Mouse (Mus musculus) heart, adult 9 months (tissue): ENCODE measurements around the gene Cenpl.
"Not testable (repeated sequence)": the region's sequence is repeated elsewhere in the genome, so short reads cannot be mapped to it uniquely, and the experiment has no call there.

Source experiments
- DNase-seq, 2 experiments: peaks; one replicate each; pipeline ENCODE4 v3.0.0; 2022; ENCODE audit warnings: low spot score in 2 of 2

Gene Cenpl

GRCm38 (mm10) chr1:161070352-161071271 lies at the start of gene Cenpl, which contains the start of gene Dars2:
TSS of gene Cenpl (plus strand) at chr1:161070713.
TSS of gene Dars2 (minus strand) at chr1:161070658.
- DNase-seq, result peak; percentile 98

- DNase-seq, result no peak
These were observed 44.9 kb upstream of the Cenpl start for GRCm38 (mm10) chr1:161025410-161026210.

- no peak for DNase-seq
These were observed 43.3 kb upstream of the Cenpl start for GRCm38 (mm10) chr1:161027196-161027595.

GRCm38 (mm10) chr1:161028427-161028826 lies 42.1 kb upstream of the Cenpl start:
- DNase-seq, result not testable (repeated sequence)

DNA sequence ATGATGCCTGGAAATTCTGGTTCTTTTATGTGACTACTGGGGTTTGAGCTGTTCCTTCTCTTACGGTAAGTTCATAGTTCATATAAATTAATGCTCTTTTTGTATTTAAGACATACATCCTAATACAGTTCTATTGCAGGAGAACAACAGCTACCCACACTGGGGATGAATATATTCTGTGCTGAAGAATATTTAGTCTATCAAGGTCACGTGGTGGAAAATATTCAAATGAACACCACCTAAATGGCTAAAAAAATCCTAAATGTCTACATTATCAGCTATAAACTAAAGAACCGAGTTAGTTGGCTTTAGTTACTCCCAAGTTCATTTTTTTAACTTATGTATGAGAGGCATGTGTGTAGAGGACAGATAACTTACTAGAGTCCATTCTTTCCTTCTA lies 40.5 kb upstream of the Cenpl start:
- no peak for DNase-seq

- no peak for DNase-seq
These were observed 38.6 kb upstream of the Cenpl start for GRCm38 (mm10) chr1:161031881-161032280.

- DNase-seq, result no peak
These were observed 38.2 kb upstream of the Cenpl start for GRCm38 (mm10) chr1:161032345-161032744.

DNA sequence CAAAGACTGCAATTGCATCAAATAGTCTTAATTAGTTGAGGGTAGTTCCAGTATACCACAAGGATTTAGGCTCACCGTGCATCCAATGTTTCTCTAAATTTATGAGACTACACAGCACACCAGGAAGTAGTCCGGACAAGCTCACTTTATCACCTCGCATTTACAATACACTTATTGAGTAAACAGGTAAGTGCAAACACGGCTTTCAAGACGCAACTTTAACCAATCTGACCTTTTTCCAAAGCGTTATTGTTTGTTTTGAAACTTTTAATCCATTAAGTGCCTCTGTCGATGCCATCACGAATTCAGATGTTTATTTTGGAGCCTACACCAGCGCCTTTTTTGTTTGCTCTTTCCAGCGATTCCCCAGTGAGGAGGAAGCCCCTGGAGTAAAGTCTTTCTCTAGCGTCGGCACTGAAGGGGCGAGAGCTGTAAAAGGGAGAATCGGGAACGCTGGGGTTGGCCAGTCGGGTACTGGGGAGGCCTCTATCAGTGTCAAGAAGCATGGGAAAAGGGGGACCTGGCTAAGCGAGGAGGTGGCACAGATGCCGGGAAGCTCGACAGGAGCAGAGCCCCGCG lies 36.6 kb upstream of the Cenpl start:
- DNase-seq, result peak in 1 of 2 experiments; percentile 10

DNA sequence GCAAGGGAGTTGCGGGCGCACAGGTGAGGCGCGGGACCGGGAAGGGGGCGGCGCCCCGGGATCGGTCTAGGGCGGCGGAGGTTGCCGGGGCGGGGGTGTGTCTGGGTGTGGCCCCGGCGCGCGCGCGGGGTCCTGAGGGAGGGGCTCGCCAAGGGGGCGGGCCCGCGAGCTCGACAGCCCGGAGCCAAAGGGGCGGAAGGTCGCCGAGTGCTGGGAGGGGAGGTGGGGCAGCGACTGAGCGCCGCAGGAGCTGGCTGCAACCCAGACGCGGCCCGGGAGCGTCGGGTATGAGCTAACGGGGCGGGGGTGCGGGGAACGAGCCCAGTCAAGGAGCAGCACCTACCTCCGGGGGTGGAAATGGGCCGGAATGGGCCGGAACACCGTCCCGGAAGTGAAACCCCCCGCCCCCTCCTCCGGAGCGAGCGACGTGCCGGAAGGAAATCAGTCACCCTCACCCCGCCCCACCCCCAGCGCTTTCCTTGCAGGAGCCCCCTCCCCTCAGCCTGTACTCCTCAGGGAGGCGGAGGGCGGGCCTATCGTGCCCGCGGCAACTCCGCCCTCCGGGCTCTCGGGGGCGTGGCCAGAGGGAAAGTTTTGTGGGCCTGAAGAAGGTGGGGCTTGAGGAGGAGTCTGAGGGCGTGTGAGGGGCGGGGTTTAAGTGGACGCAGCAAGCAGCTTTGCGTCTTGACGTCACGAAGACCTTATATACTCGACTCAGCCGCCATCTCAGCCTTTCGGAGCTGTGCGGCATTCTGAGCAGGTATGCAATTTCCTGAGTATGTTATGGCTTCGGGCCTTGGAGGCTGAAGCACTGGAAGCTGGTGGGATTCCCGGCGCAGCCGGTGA lies 35.9 kb upstream of the Cenpl start, which contains the start of gene Zbtb37:
TSS of gene Zbtb37 (minus strand) at position 415 of the 846 bp plus-strand sequence.
- DNase-seq, result peak; percentile 97 to 99

GRCm38 (mm10) chr1:161035281-161035785 lies 35.2 kb upstream of the Cenpl start:
- no peak for DNase-seq

DNA sequence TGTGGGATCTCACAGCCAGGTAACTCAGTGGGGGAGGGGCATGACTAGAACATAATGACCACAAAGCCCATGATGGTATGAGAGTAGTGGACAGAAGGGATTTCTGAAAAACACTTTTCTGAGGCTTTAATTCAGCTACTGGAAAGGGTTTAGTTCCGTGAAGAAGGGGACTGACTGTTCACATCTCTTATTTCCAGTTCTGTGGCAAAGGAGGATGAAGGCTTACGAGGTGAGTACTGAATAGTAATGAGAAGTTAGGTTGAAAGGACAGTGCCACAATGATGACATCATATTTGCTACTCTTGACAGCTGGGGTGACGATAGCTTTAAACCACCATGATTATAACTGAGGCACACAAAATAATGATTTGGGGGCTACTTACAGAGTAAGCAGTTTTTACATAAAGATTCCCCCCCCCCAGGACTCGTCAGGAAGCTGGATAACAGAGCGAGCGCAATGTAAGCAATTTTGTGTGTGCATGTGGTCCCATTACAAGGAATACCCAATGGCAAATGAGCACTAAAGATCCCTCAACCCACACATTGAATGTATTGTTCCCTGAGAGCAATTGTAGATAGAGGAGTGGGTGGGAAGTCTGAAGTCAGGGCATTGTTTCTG lies 34.6 kb upstream of the Cenpl start:
- DNase-seq, result peak in 1 of 2 experiments; percentile 16

DNA sequence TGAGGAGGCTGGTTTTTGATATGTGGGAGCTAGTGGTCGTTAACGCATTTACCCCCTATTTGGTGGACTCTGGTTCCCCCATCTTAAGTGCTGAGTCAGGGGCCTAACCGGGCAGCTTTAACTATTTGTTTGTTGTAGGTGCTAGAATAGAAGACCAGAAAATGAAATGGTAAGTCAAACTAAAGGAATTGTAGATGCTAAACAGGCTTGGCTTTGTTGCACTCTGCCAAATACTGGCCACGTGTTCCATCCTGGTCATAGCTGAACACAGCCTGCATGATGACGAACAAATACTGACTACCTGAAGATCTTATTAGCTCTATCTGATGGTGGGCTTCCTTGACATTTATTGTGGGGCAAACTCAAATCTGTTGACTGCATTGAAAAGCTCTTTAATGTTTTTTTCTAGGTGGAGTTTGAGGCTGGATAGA lies 34.1 kb upstream of the Cenpl start:
- DNase-seq, result no peak

GRCm38 (mm10) chr1:161037026-161037425 lies 33.5 kb upstream of the Cenpl start:
- DNase-seq, result no peak

DNA sequence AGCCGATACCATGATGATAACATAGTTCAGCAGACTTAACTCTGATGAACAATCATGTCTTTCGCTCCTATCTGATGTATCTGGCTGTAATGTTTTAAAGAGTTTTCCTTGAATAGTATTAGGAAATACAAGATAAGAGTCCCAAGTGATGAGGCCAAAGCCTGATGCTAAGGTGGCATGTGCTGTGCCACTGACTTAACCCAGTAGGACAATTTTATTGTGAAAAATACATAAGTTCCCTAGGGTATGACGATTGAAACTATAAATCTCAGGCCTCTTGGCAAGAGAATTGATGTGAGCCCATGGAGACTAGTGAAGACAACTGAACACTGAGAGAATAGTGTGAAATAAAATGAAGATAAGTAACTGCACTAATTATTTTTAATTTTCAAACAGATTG lies 32.9 kb upstream of the Cenpl start:
- DNase-seq, result no peak

DNA sequence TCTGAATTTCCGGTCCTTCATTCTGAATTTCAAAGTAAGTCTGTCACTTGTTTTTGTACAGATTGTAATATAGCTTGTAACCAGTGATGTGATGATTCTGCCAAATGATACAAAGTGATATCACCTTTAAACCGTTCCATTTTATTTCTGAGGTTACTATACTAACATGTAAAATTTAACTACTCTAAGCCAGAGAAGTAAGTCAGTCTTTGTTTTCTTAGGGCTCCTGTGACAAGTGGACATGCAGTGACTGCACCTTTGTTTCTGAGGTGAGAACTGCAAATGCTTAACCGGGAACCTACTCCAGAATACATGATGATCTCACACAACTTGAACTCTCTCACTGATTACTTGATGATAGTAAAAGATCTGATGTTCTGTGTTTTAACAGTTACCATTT lies 32.5 kb upstream of the Cenpl start:
- no peak for DNase-seq

DNA sequence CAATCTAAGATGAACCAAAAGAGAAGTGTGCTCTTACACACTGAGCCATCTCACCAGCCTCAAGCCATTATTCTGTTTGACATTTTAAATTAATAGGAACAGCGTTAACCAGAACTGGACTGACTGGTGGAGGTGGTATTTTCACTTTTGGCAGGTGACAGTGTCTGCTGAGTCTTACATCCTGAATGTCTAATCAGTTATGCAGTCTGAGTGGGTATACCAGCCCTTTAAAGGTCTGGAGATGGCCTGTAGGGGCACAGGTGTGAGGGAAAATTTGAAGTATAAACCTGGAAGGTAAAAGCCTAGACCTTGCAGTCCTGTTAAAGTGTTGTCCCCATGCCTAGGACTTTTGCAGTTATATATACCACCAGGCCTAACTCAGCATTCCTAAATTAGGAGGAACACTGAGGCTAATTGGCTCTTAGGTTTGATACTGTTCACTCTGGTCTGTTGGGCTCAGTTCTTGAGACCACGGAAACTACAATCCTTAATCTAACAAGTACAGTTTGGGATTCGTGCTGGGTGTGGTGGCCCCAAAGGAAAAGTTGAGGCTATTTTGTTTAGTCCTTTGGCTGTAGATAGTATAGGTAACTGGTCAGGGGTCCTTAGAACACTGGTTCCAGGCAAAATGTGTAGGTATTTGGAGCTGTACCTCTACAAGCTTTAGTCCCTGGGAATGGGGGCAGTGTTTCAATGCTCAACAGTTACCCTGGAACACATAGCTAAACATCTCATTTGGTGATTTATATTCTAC lies 31.4 kb upstream of the Cenpl start:
- DNase-seq, result no peak

DNA sequence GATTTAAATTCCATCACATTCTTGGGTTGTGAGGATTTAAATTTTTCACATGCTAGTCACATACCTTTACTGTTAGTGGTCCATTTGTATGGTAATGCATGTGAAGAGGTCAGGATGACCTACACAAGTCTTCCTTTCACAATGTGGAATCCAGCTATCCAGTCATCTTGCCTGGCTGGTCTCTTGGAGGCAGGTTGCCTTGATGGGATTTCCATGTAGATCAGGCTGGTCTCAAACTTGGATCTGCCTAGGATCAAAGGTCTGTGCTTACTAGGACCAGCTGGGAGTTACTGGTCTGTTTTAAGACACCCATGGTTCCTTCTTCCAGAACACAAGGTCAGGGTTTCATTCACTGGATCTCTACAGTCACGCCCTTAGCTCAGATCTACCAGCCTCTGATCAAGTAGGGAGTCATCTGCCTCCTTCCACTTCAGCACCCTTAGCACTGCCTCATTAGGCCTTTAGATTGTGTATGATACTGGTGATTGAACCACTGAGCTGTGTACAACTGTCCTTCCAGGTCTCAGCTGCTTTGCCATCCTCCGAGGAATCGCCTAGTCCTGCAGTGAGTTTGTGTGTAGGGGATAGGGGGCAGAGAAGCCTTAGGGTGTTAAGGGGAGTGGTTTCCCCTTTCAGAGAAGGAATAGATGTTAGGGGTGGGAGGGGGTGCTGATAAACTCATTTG lies 30.6 kb upstream of the Cenpl start:
- no peak for DNase-seq

DNA sequence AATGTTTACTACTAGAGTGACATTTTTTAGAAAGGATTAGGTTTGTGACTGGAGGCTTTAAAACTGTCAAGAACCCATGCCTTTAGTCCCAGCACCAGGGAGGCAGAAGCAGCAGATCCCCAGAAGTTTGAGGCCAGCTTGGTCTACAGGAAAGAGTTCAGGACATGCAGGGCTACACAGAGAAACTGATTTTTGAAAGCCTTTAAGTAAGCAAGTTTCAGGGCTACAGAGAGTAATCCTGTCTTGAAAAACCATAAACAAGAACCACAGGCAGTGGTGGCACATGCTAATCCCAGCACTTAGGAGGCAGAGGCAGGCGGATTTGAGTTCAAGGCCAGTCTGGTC lies 30.1 kb upstream of the Cenpl start:
- DNase-seq, result no peak

DNA sequence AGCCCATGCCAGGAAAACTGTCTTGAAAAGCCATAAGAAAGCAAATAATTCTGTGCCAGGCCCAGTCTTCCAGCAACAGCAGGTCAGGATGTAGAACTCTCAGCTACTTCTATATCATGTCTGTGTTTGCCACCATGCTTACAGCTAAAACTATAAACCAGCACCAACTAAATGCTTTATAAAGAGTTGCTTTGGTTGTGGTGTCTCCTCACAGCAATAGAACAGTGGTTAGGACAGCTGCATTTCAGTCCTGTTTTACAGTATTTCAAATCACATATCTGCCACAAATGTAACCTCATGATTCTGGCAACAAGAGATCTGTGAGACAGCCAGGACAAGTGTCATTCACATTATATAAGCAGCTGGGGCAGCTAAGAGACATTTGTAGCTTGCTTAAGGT lies 29.7 kb upstream of the Cenpl start:
- no peak for DNase-seq
